Mouse (Mus musculus) T-cell, adult 2 months (primary cell): ENCODE measurements around the gene Olfr938.

Experiments used
- DNase-seq: peaks from one replicate; pipeline ENCODE4 v3.0.0; 2022; ENCODE audit warnings: low spot score

The Olfr938 gene

DNA sequence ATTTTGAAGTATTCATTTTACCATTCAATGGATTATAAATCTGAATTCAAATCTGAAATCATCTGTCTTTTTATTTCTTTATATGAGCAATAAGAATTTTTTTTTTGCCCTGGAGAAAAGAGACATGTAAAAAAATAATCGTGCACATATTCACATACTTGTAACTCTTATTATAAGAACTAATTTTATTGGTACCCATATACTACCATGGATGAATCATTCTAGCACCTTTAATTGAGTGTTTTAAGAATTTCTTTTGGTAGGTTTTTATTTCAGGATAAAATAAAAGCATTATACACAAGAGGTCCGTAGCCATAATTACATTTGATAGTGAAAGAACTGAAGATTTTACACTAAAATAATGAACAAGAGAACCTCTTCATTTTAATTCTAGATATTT lies at the start of gene Olfr938:
TSS of gene Olfr938 (minus strand) at position 101 of the 400 bp plus-strand sequence.
- no peak for DNase-seq

DNA sequence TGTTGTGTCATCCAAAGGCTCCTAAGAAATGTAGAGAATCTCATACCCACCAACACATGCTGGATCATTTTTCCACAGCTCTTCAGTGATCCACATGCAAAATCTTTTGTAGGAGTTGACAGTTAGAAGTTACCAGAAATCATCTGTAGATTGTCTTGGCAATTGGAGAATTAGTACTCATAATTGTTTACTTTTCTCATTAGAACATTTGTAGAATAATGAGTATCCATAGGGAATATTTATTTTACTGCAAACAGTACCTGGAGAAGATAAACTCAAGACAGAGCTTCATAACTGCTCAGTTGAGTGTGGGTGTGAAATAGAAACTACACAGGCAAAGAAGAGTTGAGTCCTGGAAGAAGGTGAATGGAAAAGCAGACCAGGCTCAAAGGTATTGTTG lies 49.1 kb upstream of the Olfr938 start, which contains the start of gene Olfr27:
TSS of gene Olfr27 (plus strand) at position 301 of the 400 bp plus-strand sequence.
- no peak for DNase-seq

DNA sequence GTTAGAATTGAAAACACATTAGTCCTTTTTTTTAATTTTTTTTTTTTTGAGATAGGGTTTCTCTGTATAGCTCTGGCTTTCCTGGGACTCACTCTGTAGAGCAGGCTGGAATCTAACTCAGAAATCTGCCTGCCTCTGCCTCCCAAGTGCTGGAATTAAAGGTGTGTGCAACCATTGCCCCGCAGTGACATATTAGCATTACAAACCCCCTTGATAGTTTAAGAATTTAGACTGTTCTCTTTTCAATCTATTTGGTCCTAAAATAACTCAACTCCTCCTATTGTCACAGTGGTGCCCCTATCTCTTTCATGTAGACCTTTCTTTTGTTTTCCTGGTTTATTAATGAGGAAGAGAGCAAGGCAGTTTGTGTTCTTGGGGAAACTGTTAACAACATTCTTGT lies 48.6 kb upstream of the Olfr938 start:
- DNase-seq, result no peak

DNA sequence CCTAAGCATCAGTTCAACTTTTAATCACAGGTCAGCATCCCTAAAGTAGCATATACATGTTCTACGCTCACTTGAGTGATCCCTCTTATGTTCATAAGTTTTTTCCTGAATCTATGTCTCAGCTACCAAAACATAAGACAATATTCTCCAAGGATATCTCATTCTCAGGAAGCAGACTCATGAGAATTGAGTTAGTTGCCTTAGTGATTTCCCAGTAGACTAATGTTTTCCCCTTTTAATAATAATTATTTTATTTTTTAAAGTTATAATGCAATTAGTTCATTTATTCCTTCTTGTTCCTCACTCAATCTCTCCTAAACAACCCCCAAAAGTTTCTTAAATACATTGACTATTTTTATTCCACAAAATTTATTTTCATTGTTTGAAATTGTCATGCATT lies 13.8 kb downstream of the Olfr938 start, which contains the start of gene Olfr937:
TSS of gene Olfr937 (minus strand) at position 101 of the 400 bp plus-strand sequence.
- no peak for DNase-seq
